Mouse (Mus musculus): ENCODE results near the gene Fam89a. TPM values are rescaled to one million over a fixed set of nuclear protein-coding genes. Genes with fewer than 3 reads are reported as not detected.

The Fam89a gene
- 0.04 TPM in 1 of 2 replicates, not detected in the other for polyA plus RNA-seq (2012)

GRCm38 (mm10) chr8:124751709-124752173 lies at the start of gene Fam89a:
Gene Fam89a (minus strand): TSS chr8:124751832.

GRCm38 (mm10) chr8:124792708-124793107 lies 41.1 kb upstream of the Fam89a start, which contains the start of gene Trim67:
Gene Trim67 (plus strand): TSS chr8:124793092.

GRCm38 (mm10) chr8:124721862-124722515 lies 29.6 kb downstream of the Fam89a start, which contains the start of the genes Ttc13 and Arv1:
Gene Ttc13 (minus strand): TSS chr8:124721983.
Gene Arv1 (plus strand): TSS chr8:124722139.

Other genes with a start within 250 kb of the Fam89a start
- 18.0 and 21.0 TPM in 2 replicates for gene Cog2, start 231.1 kb downstream of the Fam89a start, polyA plus RNA-seq (2012)
- gene Agt, start 182.1 kb downstream of the Fam89a start, polyA plus RNA-seq (2012), result 0.03 TPM in 1 of 2 replicates, not detected in the other
- gene Capn9, start 175.7 kb downstream of the Fam89a start, polyA plus RNA-seq (2012), result not detected in 2 replicates
- 14.1 and 16.9 TPM in 2 replicates for gene 2310022B05Rik, start 88.5 kb downstream of the Fam89a start, polyA plus RNA-seq (2012)
- gene Ttc13, start 29.8 kb downstream of the Fam89a start, polyA plus RNA-seq (2012), result 12.7 and 14.4 TPM in 2 replicates
- gene Arv1, start 29.7 kb downstream of the Fam89a start, polyA plus RNA-seq (2012), result 9.0 and 13.0 TPM in 2 replicates
- 0.03 TPM in 1 of 2 replicates, not detected in the other for gene Trim67, start 41.3 kb upstream of the Fam89a start, polyA plus RNA-seq (2012)
- 79.0 and 88.4 TPM in 2 replicates for gene Gnpat, start 111.2 kb upstream of the Fam89a start, polyA plus RNA-seq (2012)
- gene 2810004N23Rik, start 111.3 kb upstream of the Fam89a start, polyA plus RNA-seq (2012), result 44.2 and 48.7 TPM in 2 replicates
- 3.7 and 4.0 TPM in 2 replicates for gene Exoc8, start 145.9 kb upstream of the Fam89a start, polyA plus RNA-seq (2012)
- gene Sprtn, start 146.1 kb upstream of the Fam89a start, polyA plus RNA-seq (2012), result 10.3 and 12.1 TPM in 2 replicates
- gene Egln1, start 197.5 kb upstream of the Fam89a start, polyA plus RNA-seq (2012), result 15.7 and 15.9 TPM in 2 replicates